In genomic region chr10:128518833-128519232, GRCm38 (mm10) we compare ENCODE assay signal across 9 mouse cellular contexts. TPM values are rescaled to one million over a fixed set of nuclear protein-coding genes. Genes with fewer than 3 reads are reported as not detected.
DNase-seq lines count a peak whose midpoint lies in the region; ATAC-seq and TF ChIP-seq lines count a peak whose summit lies in the region.
"Had no signal": no experiment of that assay in that cellular context is flagged by ENCODE, and none has a peak within 500 bp of the region (broad histone marks: within the 10 kb centered on the region; RNA-seq: fewer than 3 reads in every experiment).

No protein-coding gene starts in this region.

- peak; percentile 38 for DNase-seq in embryo, embryonic 10.5 days (ENCODE audit: low spot score)
- DNase-seq in embryo, embryonic 11 days, result no peak
- DNase-seq in liver, result peak; percentile 54
- DNase-seq in induced T-regulatory cell, adult 2 months (ENCODE audit: low read depth), result peak; percentile 62
- DNase-seq in ovary, postnatal 14 days (ENCODE audit: low spot score), result no peak

- no peak for TF ChIP-seq POLR2A in bone marrow, adult 2 months (IDR thresholded peaks at IDR 0.05; ENCODE audit: borderline replicate concordance, control insufficient read depth, low read depth, low read length)

- peaks cover 33% of the 10 kb centered on the region for H3K4me1 ChIP-seq in liver, embryonic 12.5 days
- H3K4me1 ChIP-seq in bone marrow, adult 2 months (ENCODE audit: control insufficient read depth, insufficient read depth, low read length), result no peaks in the 10 kb centered on the region

- peak; percentile 68 for TF ChIP-seq CTCF in bone marrow, adult 2 months (IDR thresholded peaks at IDR 0.05; ENCODE audit: control insufficient read depth, insufficient read depth, low read length)

- H3K9ac ChIP-seq in liver, embryonic 12.5 days, result no peak overlapping the region
- H3K9ac ChIP-seq: heart, embryonic 13.5 days had no signal

- 72% methylated on average over 7 of the region's 7 CpGs for WGBS in liver, embryonic 12.5 days (ENCODE audit: insufficient replicate concordance)
- WGBS in bone marrow, adult 2 months, result 78% methylated on average over 7 of the region's 7 CpGs

- H3K27me3 ChIP-seq in liver, embryonic 12.5 days (replicated peaks), result peaks cover 8% of the 10 kb centered on the region; the same call in 1 of the 2 replicates

- no peak overlapping the region for H3K4me3 ChIP-seq in liver, embryonic 12.5 days
- H3K4me3 ChIP-seq in bone marrow, adult 2 months (replicated peaks; ENCODE audit: control insufficient read depth, low read depth, low read length), result no peak overlapping the region
- H3K4me3 ChIP-seq: heart, embryonic 13.5 days had no signal

- peaks cover 70% of the 10 kb centered on the region for H3K36me3 ChIP-seq in liver, embryonic 12.5 days

- no peak overlapping the region for H3K27ac ChIP-seq in liver, embryonic 12.5 days
- no peak overlapping the region for H3K27ac ChIP-seq in bone marrow, adult 2 months (ENCODE audit: control insufficient read depth, insufficient read depth, low read depth, low read length, poor library complexity)
- H3K27ac ChIP-seq: heart, embryonic 13.5 days had no signal

- no peak overlapping the region for H3K4me2 ChIP-seq in liver, embryonic 12.5 days
- H3K4me2 ChIP-seq: heart, embryonic 13.5 days had no signal

- ATAC-seq in liver, embryonic 12.5 days, result no peak
- ATAC-seq in megakaryocyte progenitor cell, adult 5-6 weeks (replicated peaks; ENCODE audit: poor library complexity), result peak; percentile 70

- H3K9me3 ChIP-seq in liver, embryonic 12.5 days (replicated peaks), result no peaks in the 10 kb centered on the region
- H3K9me3 ChIP-seq: heart, embryonic 13.5 days had no signal

RNA-seq across cellular contexts. Expression of gene Esyt1, which starts 6.8 kb away (rescaled TPM):
- polyA plus RNA-seq in liver, embryonic 12.5 days (2016; fragmentation: Nextera tagmentation; extraction: Ambion mirVana), result 15.0 and 16.0 TPM in 2 replicates
- polyA plus RNA-seq in bone marrow, adult 2 months (2011; ENCODE audit: insufficient read depth, insufficient read length, low replicate concordance, missing spikeins), result 26.2 and 36.1 TPM in 2 replicates
- 41.2 and 48.4 TPM in 2 replicates for total RNA-seq in megakaryocyte progenitor cell, adult 5-6 weeks (2015)
- 77.6 and 85.1 TPM in 2 replicates for total RNA-seq in megakaryocyte progenitor cell, adult 5-6 weeks (2017)

RNA-seq across cellular contexts. Expression of gene Myl6b, which starts 20.3 kb away (rescaled TPM):
- polyA plus RNA-seq in liver, embryonic 12.5 days (2016; fragmentation: Nextera tagmentation; extraction: Ambion mirVana), result 1.3 and 1.6 TPM in 2 replicates
- 0.79 and 2.4 TPM in 2 replicates for polyA plus RNA-seq in bone marrow, adult 2 months (2011; ENCODE audit: insufficient read depth, insufficient read length, low replicate concordance, missing spikeins)
- total RNA-seq in megakaryocyte progenitor cell, adult 5-6 weeks (2015), result 7.6 and 7.8 TPM in 2 replicates
- 0.64 and 1.7 TPM in 2 replicates for total RNA-seq in megakaryocyte progenitor cell, adult 5-6 weeks (2017)

RNA-seq across cellular contexts. Expression of gene Myl6, which starts 24.9 kb away (rescaled TPM):
- polyA plus RNA-seq in liver, embryonic 12.5 days (2016; fragmentation: Nextera tagmentation; extraction: Ambion mirVana), result 533 and 540 TPM in 2 replicates
- polyA plus RNA-seq in bone marrow, adult 2 months (2011; ENCODE audit: insufficient read depth, insufficient read length, low replicate concordance, missing spikeins), result 1,368 and 2,050 TPM in 2 replicates
- 760 and 847 TPM in 2 replicates for total RNA-seq in megakaryocyte progenitor cell, adult 5-6 weeks (2015)
- total RNA-seq in megakaryocyte progenitor cell, adult 5-6 weeks (2017), result 1,168 and 1,230 TPM in 2 replicates

RNA-seq across cellular contexts. Expression of gene Zc3h10, which starts 28.7 kb away (rescaled TPM):
- 7.7 and 8.1 TPM in 2 replicates for polyA plus RNA-seq in liver, embryonic 12.5 days (2016; fragmentation: Nextera tagmentation; extraction: Ambion mirVana)
- polyA plus RNA-seq in bone marrow, adult 2 months (2011; ENCODE audit: insufficient read depth, insufficient read length, low replicate concordance, missing spikeins), result 7.0 and 9.8 TPM in 2 replicates
- total RNA-seq in megakaryocyte progenitor cell, adult 5-6 weeks (2015), result 5.9 and 6.7 TPM in 2 replicates
- total RNA-seq in megakaryocyte progenitor cell, adult 5-6 weeks (2017), result 10.2 and 13.3 TPM in 2 replicates

RNA-seq across cellular contexts. Expression of gene Rpl41, which starts 30.3 kb away (rescaled TPM):
- polyA plus RNA-seq in liver, embryonic 12.5 days (2016; fragmentation: Nextera tagmentation; extraction: Ambion mirVana), result 2,924 and 3,037 TPM in 2 replicates
- polyA plus RNA-seq in bone marrow, adult 2 months (2011; ENCODE audit: insufficient read depth, insufficient read length, low replicate concordance, missing spikeins), result 2,208 and 2,695 TPM in 2 replicates
- 3,654 and 3,864 TPM in 2 replicates for total RNA-seq in megakaryocyte progenitor cell, adult 5-6 weeks (2015)
- 3,114 and 3,805 TPM in 2 replicates for total RNA-seq in megakaryocyte progenitor cell, adult 5-6 weeks (2017)

Comparison
In these comparisons a context has a peak if more than half of its experiments do, and no peak if none do; other contexts are left out.
1. DNase-seq: peak in embryo, embryonic 10.5 days (single experiment), liver (single experiment) and induced T-regulatory cell, adult 2 months (single experiment); none in embryo, embryonic 11 days (single experiment) and ovary, postnatal 14 days (single experiment).